In the genomic region with DNA sequence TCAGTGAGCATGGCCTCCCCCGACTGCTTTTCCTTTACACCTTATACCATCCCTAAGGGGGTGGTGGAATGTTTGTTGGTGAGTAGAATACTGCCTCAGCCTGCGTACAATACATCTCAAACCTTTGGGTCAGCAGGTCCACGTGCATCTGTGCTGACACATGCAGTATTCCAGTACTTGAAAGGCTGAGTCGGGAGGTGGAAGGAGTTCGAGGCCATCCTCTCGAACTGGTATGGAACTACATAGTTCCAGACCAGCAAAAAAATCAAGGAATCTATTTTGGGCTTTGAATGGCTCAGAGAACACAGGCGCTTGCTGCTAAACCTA, we compare ENCODE assay signal across 7 mouse cellular contexts. TPM values are rescaled to one million over a fixed set of nuclear protein-coding genes. Genes with fewer than 3 reads are reported as not detected.
DNase-seq lines count a peak whose midpoint lies in the region; ATAC-seq and TF ChIP-seq lines count a peak whose summit lies in the region.

No protein-coding gene starts in this region.

- no peaks in the 10 kb centered on the region for H3K27me3 ChIP-seq in spleen, adult 2 months (ENCODE audit: control insufficient read depth, insufficient read depth, low read length)
- H3K27me3 ChIP-seq in forebrain, embryonic 15.5 days, result no peaks in the 10 kb centered on the region
- no peaks in the 10 kb centered on the region for H3K27me3 ChIP-seq in liver, embryonic 14.5 days (ENCODE audit: control insufficient read depth, insufficient read depth, low read length)

- H3K4me2 ChIP-seq in forebrain, embryonic 15.5 days (replicated peaks), result peak overlapping the region; percentile 61
- peak overlapping the region; percentile 87 for H3K4me2 ChIP-seq in liver, embryonic 14.5 days (ENCODE audit: low read depth)

- no peak for TF ChIP-seq POLR2A in spleen, adult 2 months (IDR thresholded peaks at IDR 0.05; ENCODE audit: low read depth, low read length)

- no peak for TF ChIP-seq CTCF in spleen, adult 2 months (IDR thresholded peaks at IDR 0.05; ENCODE audit: extremely low read depth, insufficient read depth, insufficient read length, insufficient replicate concordance)
- TF ChIP-seq CTCF in liver, embryonic 14.5 days (IDR thresholded peaks at IDR 0.05; ENCODE audit: low read depth), result no peak

- H3K36me3 ChIP-seq in spleen, adult 2 months (ENCODE audit: control insufficient read depth, insufficient read depth, low read length), result peaks cover 20% of the 10 kb centered on the region
- H3K36me3 ChIP-seq in forebrain, embryonic 15.5 days, result peaks cover 30% of the 10 kb centered on the region
- H3K36me3 ChIP-seq in liver, embryonic 14.5 days (replicated peaks; ENCODE audit: control insufficient read depth, insufficient read depth, low read depth), result peaks cover 16% of the 10 kb centered on the region

- WGBS in spleen, adult 2 months, result 9% methylated on average over 7 of the region's 7 CpGs
- 4% methylated on average over 7 of the region's 7 CpGs for WGBS in forebrain, embryonic 15.5 days
- WGBS in liver, embryonic 14.5 days (ENCODE audit: insufficient replicate concordance), result 4% methylated on average over 7 of the region's 7 CpGs

- peak overlapping the region; percentile 78 for H3K9ac ChIP-seq in forebrain, embryonic 15.5 days (replicated peaks)
- H3K9ac ChIP-seq in liver, embryonic 14.5 days (replicated peaks), result peak overlapping the region; percentile 66

- peak overlapping the region; percentile 56 for H3K4me3 ChIP-seq in spleen, adult 2 months (ENCODE audit: extremely low read depth, insufficient read depth, insufficient read length)
- H3K4me3 ChIP-seq in forebrain, embryonic 15.5 days, result peak overlapping the region; percentile 84
- peak overlapping the region; percentile 61 to 94 for H3K4me3 ChIP-seq in liver, embryonic 14.5 days (ENCODE audit: insufficient read depth in 1 of 2, low read depth in 2 of 2, low read length in 2 of 2)

- no peaks in the 10 kb centered on the region for H3K9me3 ChIP-seq in forebrain, embryonic 15.5 days
- H3K9me3 ChIP-seq in liver, embryonic 14.5 days (ENCODE audit: control insufficient read depth, low read length), result no peaks in the 10 kb centered on the region

- peaks cover 5% of the 10 kb centered on the region; the same call in 1 of the 2 replicates for H3K4me1 ChIP-seq in spleen, adult 2 months (ENCODE audit: control insufficient read depth, insufficient read depth, insufficient read length)
- peaks cover 18% of the 10 kb centered on the region for H3K4me1 ChIP-seq in forebrain, embryonic 15.5 days
- peaks cover 7 to 22% of the 10 kb centered on the region in 2 experiments for H3K4me1 ChIP-seq in liver, embryonic 14.5 days (replicated peaks; ENCODE audit: control insufficient read depth in 2 of 2, insufficient read depth in 2 of 2, low read length in 1 of 2)

- no peak for ATAC-seq in forebrain, embryonic 15.5 days (replicated peaks)
- ATAC-seq in liver, embryonic 14.5 days (ENCODE audit: insufficient read depth), result no peak

- DNase-seq in spleen, adult 2 months (ENCODE audit: low read depth in 1 of 2, low spot score in 2 of 2), result no peak
- no peak for DNase-seq in spleen, postnatal 36 days (ENCODE audit: low spot score in 2 of 2)
- no peak for DNase-seq in liver, embryonic 14.5 days (ENCODE audit: low read depth in 3 of 3, low spot score in 3 of 3)
- DNase-seq in layer of hippocampus, adult 9-10 months (ENCODE audit: low spot score), result no peak
- DNase-seq in left cerebral cortex, adult 11 months (ENCODE audit: low spot score), result no peak
- no peak for DNase-seq in urinary bladder, adult 18-20 months (ENCODE audit: low spot score in 2 of 2)

- no peak for TF ChIP-seq EP300 in liver, embryonic 14.5 days (IDR thresholded peaks at IDR 0.05; ENCODE audit: low read depth)

- no peak overlapping the region; the same call in 1 of the 2 replicates for H3K27ac ChIP-seq in spleen, adult 2 months (ENCODE audit: insufficient read depth, low read length)
- H3K27ac ChIP-seq in forebrain, embryonic 15.5 days (replicated peaks), result peak overlapping the region; percentile 95
- H3K27ac ChIP-seq in liver, embryonic 14.5 days, result peak overlapping the region; percentile 83

RNA-seq across cellular contexts. Expression of gene Tmed1, which starts 0.6 kb away (rescaled TPM):
- polyA plus RNA-seq in spleen, adult 2 months (2012; rRNA removed), result 10.5 and 13.5 TPM in 2 replicates
- 56.4 and 57.7 TPM in 2 replicates for polyA plus RNA-seq in forebrain, embryonic 15.5 days (2015; fragmentation: Nextera tagmentation; extraction: Ambion mirVana)
- 14.8 and 16.3 TPM in 2 replicates for polyA plus RNA-seq in liver, embryonic 14.5 days (2012; rRNA removed)
- polyA plus RNA-seq in liver, embryonic 14.5 days (2014; fragmentation: Nextera tagmentation; extraction: Ambion mirVana), result 24.8 and 26.4 TPM in 2 replicates

RNA-seq across cellular contexts. Expression of gene AB124611, which starts 15.3 kb away (rescaled TPM):
- polyA plus RNA-seq in spleen, adult 2 months (2012; rRNA removed), result 69.1 and 79.0 TPM in 2 replicates
- 3.0 and 3.8 TPM in 2 replicates for polyA plus RNA-seq in forebrain, embryonic 15.5 days (2015; fragmentation: Nextera tagmentation; extraction: Ambion mirVana)
- polyA plus RNA-seq in liver, embryonic 14.5 days (2012; rRNA removed), result 5.3 and 5.7 TPM in 2 replicates
- polyA plus RNA-seq in liver, embryonic 14.5 days (2014; fragmentation: Nextera tagmentation; extraction: Ambion mirVana), result 2.1 and 2.3 TPM in 2 replicates

RNA-seq across cellular contexts. Expression of gene Carm1, which starts 36.0 kb away (rescaled TPM):
- polyA plus RNA-seq in spleen, adult 2 months (2012; rRNA removed), result 59.3 and 87.8 TPM in 2 replicates
- polyA plus RNA-seq in forebrain, embryonic 15.5 days (2015; fragmentation: Nextera tagmentation; extraction: Ambion mirVana), result 37.3 and 46.0 TPM in 2 replicates
- 25.6 and 26.4 TPM in 2 replicates for polyA plus RNA-seq in liver, embryonic 14.5 days (2012; rRNA removed)
- polyA plus RNA-seq in liver, embryonic 14.5 days (2014; fragmentation: Nextera tagmentation; extraction: Ambion mirVana), result 13.6 and 17.1 TPM in 2 replicates

Comparison
In these comparisons a context has a peak if more than half of its experiments do, and no peak if none do; other contexts are left out.
1. RNA of gene AB124611, which starts 15.3 kb away (polyA plus RNA-seq): 69.1 to 79.0 TPM in spleen, adult 2 months; 2.1 to 5.7 TPM in liver, embryonic 14.5 days and 3.0 to 3.8 TPM in forebrain, embryonic 15.5 days; every median in the first group is over 10 times any median in the second.
2. Peak in every context shown above with its lines, with median percentiles within 50 percentile points of each other: H3K4me3 ChIP-seq.